Mouse (Mus musculus): ENCODE measurements around the gene Dpf3. TPM values are rescaled to one million over a fixed set of nuclear protein-coding genes. Genes with fewer than 3 reads are reported as not detected.

Gene Dpf3
- total and polyA plus RNA-seq, 2 experiments from 2014 or later: 14.3 to 31.7 TPM

DNA sequence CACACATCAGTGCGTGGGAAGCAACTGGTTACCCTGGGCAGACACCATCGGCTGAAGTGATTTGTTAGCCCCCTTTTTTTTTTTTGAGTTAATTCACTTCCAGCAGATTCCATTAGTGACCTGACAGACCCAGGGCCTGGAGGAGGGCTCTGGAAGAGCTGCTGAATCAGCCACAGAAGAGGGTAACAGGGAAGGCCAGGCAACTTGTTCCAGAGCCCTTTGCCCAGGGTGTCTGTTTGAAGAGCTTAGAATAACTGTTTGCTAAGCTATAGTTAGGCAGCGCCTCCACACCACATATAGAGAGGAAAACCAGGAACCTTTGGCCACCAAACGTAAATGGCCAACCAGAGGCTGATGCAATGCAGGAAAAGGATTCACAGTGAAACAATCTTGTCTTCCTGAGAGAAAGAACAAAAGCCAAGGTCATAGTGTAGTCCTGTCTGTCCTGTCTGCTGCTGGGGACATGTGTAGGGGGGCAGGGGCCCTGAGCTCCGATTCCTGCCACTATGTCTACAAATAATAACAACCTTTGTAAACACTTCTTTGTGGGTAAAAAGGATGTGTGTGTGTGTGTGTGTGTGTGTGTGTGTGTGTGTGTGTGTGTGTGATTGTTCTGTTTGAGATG is 32.7 kb downstream of the Dpf3 start:
- no peak for ATAC-seq (ENCODE audit: low FRiP score)
- no peak overlapping the region for H3K4me3 ChIP-seq (ENCODE audit: low read depth, low read length)
- no peaks in the 10 kb centered on the region for H3K9me3 ChIP-seq (ENCODE audit: low read length)
- no peak overlapping the region for H3K9ac ChIP-seq (replicated peaks; ENCODE audit: low read length, poor library complexity, severe bottlenecking)
- no peaks in the 10 kb centered on the region for H3K4me1 ChIP-seq (ENCODE audit: insufficient read depth, low read length)
- H3K4me2 ChIP-seq (ENCODE audit: low read depth, low read length, poor library complexity, severe bottlenecking): no peak overlapping the region
- no peak for TF ChIP-seq CTCF (IDR thresholded peaks at IDR 0.05)
- H3K36me3 ChIP-seq (ENCODE audit: insufficient read depth, low read length): no peaks in the 10 kb centered on the region
- DNase-seq (ENCODE audit: low spot score): no peak
- whole genome bisulfite sequencing: 77% methylated on average over 5 of the region's 5 CpGs
- no peaks in the 10 kb centered on the region for H3K27me3 ChIP-seq (ENCODE audit: insufficient read depth, low read length)
- no peak overlapping the region for H3K27ac ChIP-seq (ENCODE audit: low read depth, low read length)

DNA sequence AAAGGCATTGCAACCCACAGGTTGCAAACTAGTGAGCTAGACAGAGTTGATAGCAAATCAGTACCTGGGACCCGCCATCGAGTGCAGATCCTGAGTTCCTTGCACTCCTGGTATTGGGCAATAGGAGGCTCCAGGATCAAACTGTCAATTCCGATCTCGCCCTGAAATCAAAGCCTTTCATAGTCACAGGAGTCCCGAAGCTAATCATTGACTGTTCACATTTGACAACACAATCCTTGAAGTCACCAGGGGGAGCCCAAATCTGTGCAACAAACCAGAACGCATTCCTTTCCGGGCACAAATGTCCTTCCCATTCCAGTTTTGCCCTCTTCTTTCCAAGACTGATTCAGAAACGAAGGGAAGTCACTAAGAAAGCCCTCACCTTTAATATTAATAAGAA is 35.7 kb downstream of the Dpf3 start:
- H3K27ac ChIP-seq (ENCODE audit: low read depth, low read length): no peak overlapping the region
- peaks cover 3% of the 10 kb centered on the region; the same call in 1 of the 2 replicates for H3K4me1 ChIP-seq (ENCODE audit: insufficient read depth, low read length)
- H3K9ac ChIP-seq (replicated peaks; ENCODE audit: low read length, poor library complexity, severe bottlenecking): no peak overlapping the region
- no peaks in the 10 kb centered on the region for H3K9me3 ChIP-seq (ENCODE audit: low read length)
- peak; percentile 29; the same call in 1 of the 2 replicates for TF ChIP-seq CTCF (IDR thresholded peaks at IDR 0.05)
- H3K4me2 ChIP-seq (ENCODE audit: low read depth, low read length, poor library complexity, severe bottlenecking): no peak overlapping the region
- H3K4me3 ChIP-seq (ENCODE audit: low read depth, low read length): no peak overlapping the region
- DNase-seq (ENCODE audit: low spot score) (no peak), ATAC-seq (ENCODE audit: low FRiP score) (no peak)
- H3K36me3 ChIP-seq (ENCODE audit: insufficient read depth, low read length): no peaks in the 10 kb centered on the region
- 28% methylated on average over 8 of the region's 8 CpGs for WGBS
- H3K27me3 ChIP-seq (ENCODE audit: insufficient read depth, low read length): no peaks in the 10 kb centered on the region

DNA sequence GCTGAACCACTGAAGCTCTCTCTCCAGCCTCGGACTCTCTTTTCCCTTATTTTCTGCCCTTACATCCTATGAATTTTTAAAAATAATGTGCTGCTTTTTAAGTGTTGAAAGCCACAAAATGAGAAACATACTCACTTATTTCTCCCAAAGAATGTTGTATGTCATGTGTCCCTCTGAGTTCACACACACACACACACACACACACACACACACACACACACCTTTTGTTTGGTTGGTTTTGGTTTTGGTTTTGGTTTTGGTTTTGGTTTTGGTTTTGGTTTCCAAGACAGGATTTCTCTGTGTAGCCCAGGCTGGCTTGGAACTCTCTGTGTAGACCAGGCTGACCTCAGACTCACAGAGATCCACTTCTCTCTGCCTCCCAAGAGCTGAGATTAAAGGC is 37.0 kb downstream of the Dpf3 start:
- H3K27ac ChIP-seq (ENCODE audit: low read depth, low read length): no peak overlapping the region
- H3K9me3 ChIP-seq (ENCODE audit: low read length): no peaks in the 10 kb centered on the region
- no peak for TF ChIP-seq CTCF (IDR thresholded peaks at IDR 0.05)
- DNase-seq (ENCODE audit: low spot score): no peak
- ATAC-seq (ENCODE audit: low FRiP score): no peak
- H3K9ac ChIP-seq (replicated peaks; ENCODE audit: low read length, poor library complexity, severe bottlenecking): no peak overlapping the region
- H3K27me3 ChIP-seq (ENCODE audit: insufficient read depth, low read length): no peaks in the 10 kb centered on the region
- H3K4me1 ChIP-seq (ENCODE audit: insufficient read depth, low read length): peaks cover 3% of the 10 kb centered on the region; the same call in 1 of the 2 replicates
- 90% methylated on average over 1 of the region's 1 CpGs for WGBS
- H3K4me3 ChIP-seq (ENCODE audit: low read depth, low read length): no peak overlapping the region
- H3K36me3 ChIP-seq (ENCODE audit: insufficient read depth, low read length): no peaks in the 10 kb centered on the region
- H3K4me2 ChIP-seq (ENCODE audit: low read depth, low read length, poor library complexity, severe bottlenecking): no peak overlapping the region

DNA sequence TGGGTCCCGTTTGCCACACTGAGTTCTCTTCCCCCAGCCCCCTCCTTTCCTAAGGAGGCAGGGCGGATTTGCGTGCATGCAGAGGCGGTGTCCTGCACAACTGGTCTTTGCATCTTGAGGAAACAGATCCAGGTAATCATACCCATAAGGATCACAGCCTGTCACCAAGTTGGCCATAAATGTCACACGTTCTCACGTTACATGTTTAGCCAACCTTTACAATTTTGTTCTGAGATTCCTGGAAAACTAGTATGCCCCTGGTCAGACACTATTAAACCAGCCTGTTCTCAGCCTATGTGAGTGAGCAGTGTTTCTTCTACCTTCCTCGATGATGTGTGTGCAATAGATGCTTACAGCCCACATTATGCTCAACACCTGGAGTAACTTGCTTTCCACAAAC is 38.3 kb downstream of the Dpf3 start:
- Histone ChIP-seq H3K4me1 (ENCODE audit: insufficient read depth, low read length) (peaks cover 3% of the 10 kb centered on the region; the same call in 1 of the 2 replicates), H3K4me2 (ENCODE audit: low read depth, low read length, poor library complexity, severe bottlenecking) (no peak overlapping the region), H3K36me3 (ENCODE audit: insufficient read depth, low read length) (no peaks in the 10 kb centered on the region), H3K9ac (replicated peaks; ENCODE audit: low read length, poor library complexity, severe bottlenecking) (no peak overlapping the region), H3K27me3 (ENCODE audit: insufficient read depth, low read length) (no peaks in the 10 kb centered on the region), H3K4me3 (ENCODE audit: low read depth, low read length) (no peak overlapping the region), H3K9me3 (ENCODE audit: low read length) (no peaks in the 10 kb centered on the region), H3K27ac (ENCODE audit: low read depth, low read length) (no peak overlapping the region)
- DNase-seq (ENCODE audit: low spot score) (no peak), ATAC-seq (ENCODE audit: low FRiP score) (no peak)
- 88% methylated on average over 7 of the region's 7 CpGs for WGBS
- no peak for TF ChIP-seq CTCF (IDR thresholded peaks at IDR 0.05)

DNA sequence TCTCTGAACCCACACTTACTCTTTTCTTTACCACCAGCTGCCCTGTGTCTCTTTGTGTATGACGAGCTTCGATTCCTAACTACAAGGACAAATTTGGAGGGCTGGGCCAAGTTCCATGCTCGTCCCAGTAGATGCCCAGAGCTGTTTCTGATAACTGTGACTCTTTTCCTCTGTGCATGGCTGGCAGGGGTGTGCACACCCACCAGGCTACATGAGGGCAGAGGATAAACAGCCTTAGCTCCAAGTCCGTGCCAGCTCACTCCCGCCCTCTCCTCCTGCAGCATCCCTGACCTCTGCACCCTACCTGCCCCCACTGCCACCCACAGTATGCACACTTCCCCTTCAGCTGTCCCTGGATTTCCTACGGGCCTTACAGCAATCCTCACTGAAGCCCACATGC is 41.9 kb downstream of the Dpf3 start:
- WGBS: 76% methylated on average over 6 of the region's 6 CpGs

DNA sequence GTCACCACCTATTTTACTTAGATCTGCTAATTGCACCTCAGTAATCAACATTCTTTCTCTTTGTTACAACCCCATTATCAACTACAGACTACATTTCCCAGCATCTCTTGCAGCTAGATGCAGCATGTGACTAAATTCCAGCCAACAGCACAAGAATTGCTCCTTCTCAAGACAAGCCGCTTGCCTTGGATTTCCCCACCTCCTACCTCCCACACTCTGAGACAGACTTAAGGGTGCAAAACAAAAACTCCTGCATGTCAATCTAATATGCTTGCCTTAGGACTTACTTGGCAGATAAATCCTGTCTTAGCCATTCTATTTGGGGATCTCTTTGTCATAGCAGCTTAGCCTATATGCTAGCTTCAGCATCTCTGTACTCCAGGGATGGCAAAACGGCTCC is 43.1 kb downstream of the Dpf3 start:
- no peak overlapping the region for H3K9ac ChIP-seq (replicated peaks; ENCODE audit: low read length, poor library complexity, severe bottlenecking)
- no peaks in the 10 kb centered on the region for H3K36me3 ChIP-seq (ENCODE audit: insufficient read depth, low read length)
- H3K4me3 ChIP-seq (ENCODE audit: low read depth, low read length): no peak overlapping the region
- 73% methylated on average over 2 of the region's 2 CpGs for WGBS
- H3K27ac ChIP-seq (ENCODE audit: low read depth, low read length): no peak overlapping the region
- peaks cover 6% of the 10 kb centered on the region; the same call in 1 of the 2 replicates for H3K4me1 ChIP-seq (ENCODE audit: insufficient read depth, low read length)
- TF ChIP-seq CTCF (IDR thresholded peaks at IDR 0.05): no peak
- H3K9me3 ChIP-seq (ENCODE audit: low read length): no peaks in the 10 kb centered on the region
- H3K4me2 ChIP-seq (ENCODE audit: low read depth, low read length, poor library complexity, severe bottlenecking): no peak overlapping the region
- H3K27me3 ChIP-seq (ENCODE audit: insufficient read depth, low read length): no peaks in the 10 kb centered on the region
- DNase-seq (ENCODE audit: low spot score) (peak; percentile 22), ATAC-seq (ENCODE audit: low FRiP score) (no peak)

More for the DNA sequence above, 41.9 kb downstream of the Dpf3 start:
- H3K4me3 ChIP-seq (ENCODE audit: low read depth, low read length): no peak overlapping the region
- ATAC-seq (ENCODE audit: low FRiP score) (no peak), DNase-seq (ENCODE audit: low spot score) (no peak)
- H3K9ac ChIP-seq (replicated peaks; ENCODE audit: low read length, poor library complexity, severe bottlenecking): no peak overlapping the region
- H3K27me3 ChIP-seq (ENCODE audit: insufficient read depth, low read length): no peaks in the 10 kb centered on the region
- H3K9me3 ChIP-seq (ENCODE audit: low read length): no peaks in the 10 kb centered on the region
- peaks cover 3% of the 10 kb centered on the region; the same call in 1 of the 2 replicates for H3K4me1 ChIP-seq (ENCODE audit: insufficient read depth, low read length)
- no peaks in the 10 kb centered on the region for H3K36me3 ChIP-seq (ENCODE audit: insufficient read depth, low read length)
- no peak overlapping the region for H3K27ac ChIP-seq (ENCODE audit: low read depth, low read length)
- no peak overlapping the region for H3K4me2 ChIP-seq (ENCODE audit: low read depth, low read length, poor library complexity, severe bottlenecking)
- TF ChIP-seq CTCF (IDR thresholded peaks at IDR 0.05): no peak

Data from midbrain, postnatal 0 days (tissue).